Mouse (Mus musculus) right cerebral cortex, adult 2 months (tissue): ENCODE results near the gene Gja5.
A peak's percentile ranks its signal among the peaks of the same experiment; 100 is the strongest.

Experiments
- DNase-seq, 2 experiments: peaks; one replicate each; pipeline ENCODE4 v3.0.0; 2021 to 2022; ENCODE audit warnings: low spot score in 2 of 2

The Gja5 gene

DNA sequence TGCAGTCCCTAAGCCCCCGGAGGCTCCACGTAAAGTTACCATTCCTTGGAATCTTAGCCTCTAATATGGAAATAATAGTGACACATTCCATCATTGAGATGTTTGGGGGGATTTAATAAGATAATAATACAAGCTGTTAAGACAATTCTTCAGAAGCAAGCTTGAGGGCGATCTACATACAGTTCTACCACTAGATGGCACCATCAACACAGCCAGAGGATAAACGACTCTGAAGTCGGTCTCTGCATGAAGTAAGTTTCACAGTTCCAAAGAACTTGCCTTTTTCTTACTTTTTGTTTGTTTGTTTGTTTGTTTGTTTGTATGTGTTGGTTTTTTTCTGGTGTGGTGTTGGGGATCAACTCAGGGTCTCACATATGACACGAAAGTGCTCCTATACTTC is 31.7 kb downstream of the Gja5 start:
- peak; percentile 9 to 25 for DNase-seq

DNA sequence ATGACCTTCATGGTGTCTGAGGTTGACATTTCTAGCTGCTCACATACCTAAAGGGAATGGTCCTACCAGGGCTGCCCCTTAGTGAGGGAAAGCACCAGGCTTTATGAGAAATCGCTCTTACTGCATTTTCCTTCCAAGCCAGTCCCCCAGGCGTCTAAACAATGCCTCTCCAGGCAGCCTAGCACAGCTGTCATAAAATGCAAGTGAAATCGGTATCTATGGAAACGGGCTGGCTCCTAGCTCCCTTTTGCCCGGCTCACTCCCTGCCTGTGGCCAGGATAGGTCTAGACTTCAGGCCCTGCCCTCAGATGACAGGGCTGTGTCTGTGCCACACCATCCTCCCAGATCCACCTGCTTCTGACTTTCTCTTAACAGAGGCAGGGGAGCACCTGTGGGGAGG is 33.1 kb downstream of the Gja5 start:
- peak; percentile 18 to 22 for DNase-seq

DNA sequence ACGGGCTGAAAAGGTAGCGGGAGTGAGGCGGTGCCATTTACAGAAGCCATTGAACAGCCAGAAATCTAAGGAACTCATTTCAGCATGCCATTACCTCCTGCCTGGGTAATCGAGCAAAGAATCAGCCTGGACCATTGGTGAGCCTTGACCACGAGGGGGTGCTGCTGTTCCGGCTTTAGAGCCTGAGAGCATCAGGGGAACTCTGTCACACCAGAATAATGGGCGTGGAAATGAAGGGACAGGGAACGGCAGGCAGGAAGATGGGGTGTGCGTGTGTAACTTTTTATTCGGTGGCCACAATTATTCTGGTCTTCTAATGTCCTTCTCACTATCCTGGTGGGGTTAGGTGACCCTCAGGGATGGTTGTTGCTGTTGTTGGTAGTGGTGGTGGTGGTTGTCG is 34.2 kb downstream of the Gja5 start:
- peak; percentile 92 to 95 for DNase-seq

DNA sequence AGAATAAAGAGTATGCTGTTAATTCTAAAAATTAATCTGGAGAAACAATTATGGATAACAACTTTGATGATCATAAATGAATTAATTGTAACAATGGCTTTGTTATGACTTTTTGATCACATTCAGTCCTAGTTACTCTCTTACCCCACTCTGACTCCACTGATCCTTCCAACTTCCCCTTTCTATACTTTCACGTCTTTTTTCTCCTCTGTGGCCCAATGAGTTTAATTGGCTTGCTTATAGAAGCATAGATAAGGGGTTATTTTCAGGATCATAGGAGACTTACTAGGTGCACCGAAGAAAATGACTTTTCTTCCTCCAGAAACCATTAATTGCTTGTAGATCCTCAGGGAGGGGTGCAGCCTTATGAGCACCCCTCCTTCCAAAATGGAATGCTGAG is 38.2 kb downstream of the Gja5 start:
- no peak for DNase-seq

DNA sequence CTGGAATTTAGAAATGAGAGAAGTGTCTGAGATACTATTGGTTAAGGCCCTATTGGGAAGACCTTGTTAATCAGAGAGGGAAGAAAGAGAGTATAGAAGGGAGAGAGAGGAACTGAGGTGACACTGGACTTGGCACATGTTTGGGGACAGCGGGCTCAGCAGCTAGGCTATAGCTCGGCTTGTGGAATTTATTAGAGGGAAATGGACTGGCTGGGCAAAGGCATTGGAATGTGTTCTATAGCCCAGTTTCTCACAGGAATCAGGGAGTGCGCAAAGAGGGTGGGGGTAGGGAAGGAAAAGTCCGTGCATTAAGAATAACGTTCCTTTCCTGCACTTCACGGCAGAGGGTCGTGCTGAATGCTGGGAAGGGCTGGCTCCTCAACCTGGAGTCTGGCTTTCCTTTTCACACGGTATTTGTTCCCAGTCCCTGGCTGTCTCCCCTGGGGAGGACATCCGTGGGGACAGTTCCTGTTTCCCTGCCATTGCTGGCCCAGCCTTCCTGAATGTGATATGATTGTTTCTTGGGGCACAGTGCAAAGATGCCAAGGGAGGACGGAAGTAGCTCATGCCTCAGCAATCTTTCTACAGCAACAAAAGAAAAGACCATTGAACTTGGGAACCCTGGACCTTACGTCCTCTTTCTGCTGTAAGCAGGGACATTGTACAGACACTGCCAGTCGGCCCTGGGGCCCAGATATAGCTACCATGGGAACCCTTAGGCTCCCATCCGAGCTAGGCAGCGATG is 49.2 kb downstream of the Gja5 start:
- no peak for DNase-seq

DNA sequence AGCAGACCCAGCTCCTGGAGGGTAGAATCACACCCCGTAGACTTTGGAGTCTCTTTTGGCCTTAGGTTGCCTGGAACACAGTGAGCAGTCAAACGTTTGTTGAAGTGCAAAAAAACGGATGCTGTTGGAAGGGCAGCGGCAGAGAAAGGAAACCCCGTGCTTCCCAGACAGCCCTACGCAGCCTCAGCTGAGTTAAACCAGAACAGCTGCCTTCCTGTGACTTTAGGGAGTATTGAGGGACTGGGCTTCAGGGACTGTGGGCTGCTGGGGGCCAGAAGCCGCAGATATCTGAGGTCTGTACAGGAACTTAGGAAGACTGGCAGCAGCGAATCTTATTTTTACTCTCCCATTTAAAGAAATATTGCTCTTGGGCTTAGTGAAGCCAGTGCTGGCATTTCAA is 56.1 kb downstream of the Gja5 start:
- no peak for DNase-seq

DNA sequence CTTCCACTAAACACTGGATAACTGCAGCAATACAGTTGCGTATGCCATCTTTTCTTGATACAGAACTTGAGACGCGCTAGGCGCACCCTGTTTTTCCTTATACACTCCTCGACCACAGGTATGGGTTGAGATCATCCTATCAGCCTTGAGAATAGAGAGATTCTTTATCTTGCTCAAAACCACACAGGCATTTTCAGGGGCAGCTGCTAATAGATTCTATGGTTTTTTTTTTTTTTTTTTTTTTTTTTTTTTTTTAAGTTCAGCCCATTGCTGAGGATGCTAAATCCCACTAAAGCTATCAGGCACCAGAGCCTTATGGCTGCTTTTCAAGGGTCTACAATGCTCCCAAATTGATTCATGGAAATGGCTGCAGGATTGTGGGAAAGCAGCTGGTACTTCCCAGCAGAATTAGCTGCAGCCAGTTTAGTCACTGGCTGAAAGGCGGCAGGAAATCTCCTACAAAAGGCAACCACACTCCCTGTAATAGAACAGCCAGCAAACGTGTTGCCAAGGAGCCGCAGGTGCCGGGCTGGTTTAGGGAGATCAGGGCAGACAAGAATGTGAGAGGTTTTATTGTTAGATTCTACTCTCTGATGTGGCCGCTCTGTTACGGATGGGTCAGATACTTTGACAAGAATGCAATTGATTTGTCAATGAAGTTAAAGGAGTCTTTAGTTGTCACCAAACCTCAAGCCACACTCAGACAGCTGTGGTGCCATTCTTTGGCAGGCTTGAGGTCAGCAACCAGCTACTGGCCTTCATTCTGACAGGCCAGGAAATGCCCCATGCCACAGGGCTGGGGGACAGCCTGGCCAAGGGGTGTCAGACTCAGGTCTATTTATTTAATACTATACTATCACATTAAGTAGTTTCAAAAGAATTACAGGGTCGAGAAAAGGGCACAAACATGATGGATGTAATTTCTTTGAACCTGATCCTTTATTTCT is 58.9 kb downstream of the Gja5 start:
- peak; percentile 22 to 33 for DNase-seq

DNA sequence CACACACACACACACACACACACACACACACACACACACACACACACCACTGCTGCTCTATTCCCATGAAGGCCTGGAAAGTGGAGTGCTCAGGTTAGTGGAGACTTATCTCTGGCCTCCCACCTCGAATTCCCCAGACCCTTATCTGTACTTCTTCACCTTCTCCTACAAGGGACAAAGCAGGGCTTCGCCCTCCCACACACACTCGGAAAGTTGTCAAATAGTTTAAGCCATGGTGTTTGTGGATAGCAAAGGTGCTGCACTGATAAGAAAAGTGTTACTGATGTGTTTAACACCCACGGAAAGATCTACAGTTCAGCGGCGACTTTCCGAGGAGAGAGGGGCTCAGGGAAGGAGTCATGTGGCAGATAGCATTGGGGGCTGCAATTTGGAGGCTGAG is 66.5 kb downstream of the Gja5 start:
- no peak for DNase-seq

DNA sequence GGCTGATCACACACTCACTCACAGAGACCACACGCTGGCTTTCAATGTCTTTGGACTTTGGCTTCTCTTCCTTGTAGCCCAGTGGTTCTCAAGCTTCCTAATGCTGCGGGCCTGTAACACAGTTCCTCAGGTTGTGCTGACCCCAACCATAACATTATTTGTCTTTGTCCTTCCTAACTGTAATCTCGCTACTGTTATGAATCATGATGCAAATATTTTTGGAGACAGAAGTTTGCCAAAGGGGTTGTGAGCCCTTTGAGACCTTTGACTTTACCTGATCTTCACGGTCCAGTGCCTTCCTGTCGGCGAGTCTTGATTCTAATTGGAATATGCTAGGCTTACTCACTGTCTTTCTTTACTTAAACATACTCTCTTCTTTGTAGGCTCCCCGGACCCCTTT is 70.0 kb downstream of the Gja5 start:
- no peak for DNase-seq

DNA sequence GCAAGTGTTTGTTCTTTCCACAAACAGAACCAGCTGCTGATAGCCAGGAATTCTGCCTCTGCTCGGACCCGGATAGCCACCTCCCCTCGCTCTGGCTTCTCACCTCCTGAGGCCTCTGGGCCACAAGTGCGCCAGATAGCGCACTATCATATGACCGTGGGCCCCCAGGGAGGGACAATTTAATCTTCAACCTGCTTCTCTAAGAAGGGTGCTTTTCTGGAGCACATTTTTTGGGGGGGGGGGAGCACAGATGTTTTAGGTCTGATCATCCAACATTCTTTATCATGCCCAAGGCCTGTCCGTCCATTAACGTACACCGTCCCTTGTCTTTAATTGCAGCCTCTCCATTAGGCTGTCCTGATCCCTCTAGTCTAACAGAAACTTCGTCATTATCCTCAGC is 71.1 kb downstream of the Gja5 start:
- DNase-seq: no peak

DNA sequence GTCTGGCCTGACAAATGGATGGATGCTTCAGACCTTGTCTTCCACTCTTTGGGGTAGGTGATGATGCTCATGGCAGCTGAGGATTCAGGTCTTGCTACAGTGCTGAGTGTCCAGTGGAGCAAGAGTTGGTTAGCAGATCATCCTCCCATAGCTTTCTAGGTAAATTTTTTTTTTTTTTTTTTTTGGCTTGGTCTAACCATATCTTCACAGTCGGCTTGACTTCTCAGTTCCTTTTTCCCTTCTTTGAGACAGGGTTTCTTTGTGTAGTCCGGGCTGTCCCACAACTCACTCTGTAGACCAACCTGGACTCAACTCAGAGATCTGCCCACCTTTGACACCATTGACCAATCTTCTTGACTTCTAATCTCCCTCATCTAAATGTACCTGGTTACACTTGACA is 73.0 kb downstream of the Gja5 start:
- no peak for DNase-seq

DNA sequence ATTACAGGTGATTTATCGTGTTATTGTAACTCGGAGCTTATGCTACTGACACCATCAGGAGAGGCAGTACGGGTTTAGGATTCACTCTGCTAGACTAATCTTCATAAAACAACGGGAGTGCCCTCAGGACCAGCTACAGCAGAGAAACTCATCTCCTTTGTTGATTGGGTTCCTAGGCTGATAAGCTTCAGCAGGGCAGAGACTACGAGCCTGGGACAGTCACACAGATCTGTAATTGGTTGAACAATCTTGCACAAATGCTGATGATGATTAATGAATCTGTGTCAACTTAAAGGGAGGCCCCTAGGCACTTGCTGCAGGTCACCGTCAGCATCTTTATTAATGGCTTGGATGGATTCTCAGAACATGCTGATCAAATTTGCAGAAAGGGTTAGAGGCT is 74.0 kb downstream of the Gja5 start:
- DNase-seq: no peak

DNA sequence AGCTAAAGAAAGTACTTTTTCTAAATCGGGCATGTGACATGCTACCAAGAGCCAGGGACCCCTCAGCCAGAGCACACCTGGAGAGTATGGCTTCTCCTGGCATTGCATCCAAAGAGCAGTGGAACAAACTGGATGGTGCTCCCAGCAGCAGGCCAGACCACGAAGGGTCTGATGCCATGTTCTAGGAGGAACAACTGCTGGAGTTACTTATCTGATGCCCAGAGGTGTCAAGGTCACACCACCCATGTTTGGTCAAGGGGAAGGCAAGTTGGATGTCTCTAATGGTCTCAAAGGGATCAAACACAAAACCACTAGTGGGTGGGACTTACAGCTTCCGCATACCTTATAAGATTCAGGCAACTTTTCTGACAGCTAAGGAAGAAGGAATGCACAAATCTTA is 74.5 kb downstream of the Gja5 start:
- DNase-seq: no peak

DNA sequence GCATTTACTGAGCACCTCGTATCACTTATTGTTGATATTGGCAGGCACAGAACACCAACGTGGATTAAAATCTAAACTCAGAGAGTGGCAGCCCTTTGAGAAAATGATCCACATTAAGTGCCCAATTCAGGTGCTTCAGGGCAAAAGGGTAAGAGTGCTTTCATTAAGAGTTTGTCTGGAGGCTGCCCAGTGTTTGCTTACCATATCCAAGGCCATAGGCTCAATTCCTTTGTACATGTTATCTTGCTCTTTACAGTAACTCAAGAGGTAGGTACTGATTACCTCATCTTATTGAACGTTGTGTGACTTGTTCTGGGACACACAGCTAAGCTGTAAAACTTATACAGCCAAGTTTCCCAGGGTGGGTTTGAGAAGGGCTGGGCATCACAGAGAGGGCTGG is 77.3 kb downstream of the Gja5 start:
- DNase-seq: no peak

DNA sequence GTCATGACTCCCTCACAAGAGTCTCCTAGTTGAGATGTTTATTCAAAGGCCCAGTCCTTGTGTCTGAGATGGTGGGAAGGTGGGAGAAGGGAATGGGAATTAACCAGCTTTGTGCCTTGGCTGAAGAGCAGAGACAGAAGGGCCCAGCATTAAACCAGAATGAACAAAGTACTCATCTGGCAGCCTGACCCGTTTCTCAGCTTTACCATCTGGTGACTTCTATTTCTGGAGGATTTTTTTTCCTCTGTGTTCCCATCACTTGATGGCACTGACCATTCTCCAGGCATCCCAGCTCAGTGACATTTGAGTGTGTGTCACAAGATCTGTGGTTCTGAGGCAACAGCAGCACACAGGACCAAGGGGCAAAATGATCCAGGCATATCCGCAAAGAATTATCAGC is 78.2 kb downstream of the Gja5 start:
- DNase-seq: no peak

DNA sequence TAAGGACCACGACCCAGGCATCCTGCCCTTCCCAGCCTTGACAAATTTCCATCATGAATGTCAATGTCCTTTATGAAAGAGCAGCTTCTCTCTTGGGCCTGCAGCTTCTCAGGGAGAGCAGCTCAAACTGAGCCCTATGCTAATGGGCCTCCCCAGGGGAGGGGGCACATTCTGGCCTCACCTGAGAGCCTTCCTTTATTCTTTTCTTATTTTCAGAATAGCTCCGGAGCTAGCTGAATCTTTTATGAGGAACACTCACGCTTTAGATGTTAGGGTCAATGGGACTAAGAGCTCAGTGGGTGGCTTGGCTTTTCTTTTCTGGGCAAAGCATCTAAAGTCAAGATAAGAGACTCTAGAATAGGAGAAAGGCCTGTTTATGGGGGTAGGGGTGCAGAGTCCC is 88.0 kb downstream of the Gja5 start:
- no peak for DNase-seq

DNA sequence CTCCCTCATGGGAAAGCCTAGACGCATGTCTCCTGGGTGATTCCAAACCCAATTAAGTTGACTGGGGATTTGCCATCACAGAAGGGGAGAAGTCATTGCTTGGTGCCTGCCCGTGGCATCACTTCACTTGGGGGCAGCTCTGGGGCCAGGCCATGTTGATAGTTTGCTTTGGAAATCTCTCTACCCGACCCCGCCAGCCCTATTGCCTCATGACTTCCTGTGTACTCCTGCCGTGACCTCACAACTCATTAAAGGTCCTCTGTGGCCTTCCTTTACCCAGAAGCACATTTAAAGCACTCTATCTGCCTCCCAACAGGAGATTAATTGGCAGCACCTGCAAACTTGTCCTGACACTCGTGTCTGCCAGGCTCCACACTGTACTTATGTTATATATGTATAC is 93.3 kb downstream of the Gja5 start:
- no peak for DNase-seq

DNA sequence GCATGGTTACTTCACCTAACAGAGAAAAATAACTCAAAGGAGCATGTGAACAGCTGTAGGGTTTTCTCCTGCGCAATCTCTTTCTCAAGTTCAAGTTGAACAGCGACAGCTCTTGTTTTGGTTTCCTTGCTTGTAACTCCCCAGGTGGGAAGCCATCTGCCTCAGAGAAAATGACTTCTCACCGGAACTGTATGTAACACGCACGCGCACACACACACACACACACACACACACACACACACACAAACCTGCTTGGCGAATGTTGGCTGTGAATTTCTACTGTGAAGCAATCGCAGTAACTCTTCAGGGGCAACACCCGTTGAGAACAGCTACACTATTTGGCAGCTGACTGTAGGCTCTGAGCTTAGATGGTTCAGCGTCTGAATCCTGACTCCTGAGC is 98.6 kb downstream of the Gja5 start:
- DNase-seq: peak; percentile 11 to 15

DNA sequence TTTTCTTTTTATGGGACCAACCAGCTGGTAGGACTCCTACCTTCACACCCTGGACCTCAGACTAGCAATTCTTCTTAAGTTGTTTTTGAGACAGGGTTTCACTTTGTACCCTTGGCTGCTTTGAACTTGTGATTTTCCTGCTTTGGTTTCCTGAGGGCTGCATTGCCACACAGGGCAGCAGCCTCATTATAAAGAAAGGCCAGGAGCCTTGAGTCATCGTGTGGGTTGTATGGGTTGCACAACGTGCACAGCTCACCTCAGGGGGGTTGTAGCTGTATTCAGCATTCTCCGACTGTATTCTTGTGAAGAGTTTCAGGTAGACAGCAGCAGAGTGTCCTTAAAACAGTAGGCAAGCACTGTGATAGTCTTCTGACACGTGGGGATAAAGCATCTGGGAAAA is 100.0 kb downstream of the Gja5 start:
- no peak for DNase-seq

DNA sequence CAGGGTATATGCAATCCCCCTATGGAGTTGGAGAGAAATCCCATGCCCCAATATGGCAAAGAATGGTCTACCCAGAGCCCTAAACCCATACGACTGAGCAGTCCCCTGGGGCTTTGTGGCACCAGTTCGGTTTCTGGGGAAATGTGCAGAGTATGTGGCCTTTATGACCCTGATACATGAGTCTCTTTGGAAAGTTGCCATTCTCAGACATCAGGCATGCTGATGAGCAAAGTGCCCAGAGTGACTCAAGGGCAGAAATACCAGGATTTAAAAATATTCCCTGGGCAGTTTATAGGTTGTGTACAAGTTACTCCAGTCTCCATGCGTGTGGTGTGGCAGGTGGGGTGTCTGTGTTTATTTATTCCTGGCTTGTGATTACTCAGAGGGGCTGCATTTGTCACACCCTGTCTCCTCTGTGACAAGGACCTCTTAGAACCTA is 102.5 kb downstream of the Gja5 start:
- DNase-seq: no peak

DNA sequence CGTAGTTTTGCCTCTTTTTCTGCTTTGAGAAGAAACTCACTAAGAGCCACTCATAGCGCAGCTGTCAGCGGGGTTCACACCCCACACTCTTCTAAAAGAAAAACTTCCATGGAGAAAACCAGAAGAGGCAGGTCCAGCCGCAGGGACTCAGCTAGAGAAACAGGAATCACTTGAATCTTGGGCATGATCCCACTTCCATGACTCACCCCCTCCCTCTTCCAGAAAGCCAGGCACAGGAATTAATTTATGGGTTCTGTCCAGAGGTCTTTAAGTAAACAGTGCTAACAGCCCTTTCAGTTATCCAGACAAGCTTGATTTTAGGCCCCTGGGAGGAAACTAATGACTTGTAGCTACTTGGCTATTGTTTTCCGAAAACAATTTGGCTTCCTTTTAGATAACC is 120.7 kb downstream of the Gja5 start:
- no peak for DNase-seq

DNA sequence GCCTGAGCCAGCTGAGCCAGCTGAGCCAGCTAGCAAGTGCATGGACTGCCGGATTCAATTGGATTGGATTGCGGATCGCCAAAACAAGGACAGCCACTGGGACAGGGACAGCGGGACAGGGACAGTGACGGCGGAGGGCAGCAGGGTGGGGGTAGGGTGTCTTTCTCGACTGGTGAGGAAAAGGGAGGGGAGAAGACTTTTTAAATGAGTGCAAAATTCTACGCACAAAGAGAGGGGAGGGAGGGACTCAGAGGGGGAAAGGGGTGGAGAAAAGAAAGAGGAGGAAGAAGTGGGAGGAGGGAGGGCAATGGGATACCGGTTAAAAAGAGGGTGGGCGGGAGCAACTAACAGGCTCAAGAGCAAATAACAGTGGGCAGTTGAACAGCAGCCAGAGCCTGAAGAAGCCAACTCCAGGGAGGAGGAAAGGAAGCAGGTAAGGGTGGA is 127.6 kb downstream of the Gja5 start:
- DNase-seq: no peak

DNA sequence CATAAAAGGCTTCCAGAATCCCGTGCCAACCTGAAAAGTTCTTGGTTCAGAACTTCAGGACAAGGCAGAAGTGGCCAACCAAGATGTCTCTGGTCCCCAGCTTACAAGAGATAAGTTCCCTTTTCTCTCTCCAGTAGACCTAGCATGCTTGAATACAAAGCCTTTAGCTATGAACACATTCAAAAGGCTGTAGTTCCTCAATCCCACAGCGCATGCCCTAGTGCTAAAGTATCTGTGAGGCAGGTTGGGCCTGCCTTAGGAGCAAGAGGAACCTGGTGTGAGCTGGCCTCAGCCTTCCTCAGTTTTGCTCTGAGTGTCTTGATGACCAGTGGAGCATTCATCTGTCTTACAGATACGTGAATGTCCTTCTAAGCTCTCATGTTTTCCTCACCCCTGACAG is 131.1 kb downstream of the Gja5 start:
- no peak for DNase-seq
